Mouse (Mus musculus) 3134 (cell line): ENCODE data around the gene Thap8.
"Not testable (repeated sequence)": the region's sequence is repeated elsewhere in the genome, so short reads cannot be mapped to it uniquely, and the experiment has no call there.

Experiments
- DNase-seq: peaks from one replicate; pipeline ENCODE4 v3.0.0-alpha.2; 2011; ENCODE audit warnings: low spot score; ENCODE audit not compliant: insufficient read length; ENCODE audit errors: extremely low read depth

The Thap8 gene

GRCm38 (mm10) chr7:30279951-30280669, at the start of gene Thap8, which contains the start of gene Wdr62:
TSS of gene Thap8 (plus strand) at chr7:30280094.
TSS of gene Wdr62 (minus strand) at chr7:30280419.
- DNase-seq: peak; percentile 94

GRCm38 (mm10) chr7:30231328-30231668, 48.6 kb upstream of the Thap8 start:
- peak; percentile 21 for DNase-seq

- peak; percentile 96 for DNase-seq
These were observed 48.0 kb upstream of the Thap8 start, which contains the start of the genes Polr2i and Tbcb for GRCm38 (mm10) chr7:30231669-30232454. TSS of gene Polr2i (plus strand) at chr7:30231948. TSS of gene Tbcb (minus strand) at chr7:30232272.

GRCm38 (mm10) chr7:30232631-30233148, 47.2 kb upstream of the Thap8 start:
- no peak for DNase-seq

- no peak for DNase-seq
These were observed 46.5 kb upstream of the Thap8 start for GRCm38 (mm10) chr7:30233387-30233786.

- no peak for DNase-seq
These were observed 45.5 kb upstream of the Thap8 start for GRCm38 (mm10) chr7:30234276-30234858.

GRCm38 (mm10) chr7:30235091-30235490, 44.8 kb upstream of the Thap8 start:
- no peak for DNase-seq

GRCm38 (mm10) chr7:30235625-30236024, 44.3 kb upstream of the Thap8 start, which contains the start of gene Ovol3:
TSS of gene Ovol3 (minus strand) at chr7:30235725.
- DNase-seq: no peak

GRCm38 (mm10) chr7:30237374-30237773, 42.5 kb upstream of the Thap8 start:
- DNase-seq: not testable (repeated sequence)

- no peak for DNase-seq
These were observed 27.6 kb upstream of the Thap8 start for GRCm38 (mm10) chr7:30251956-30252954.

- no peak for DNase-seq
These were observed 14.9 kb upstream of the Thap8 start for GRCm38 (mm10) chr7:30265041-30265440.

- no peak for DNase-seq
These were observed 14.4 kb upstream of the Thap8 start for GRCm38 (mm10) chr7:30265531-30265930.

GRCm38 (mm10) chr7:30265935-30266334, 14.0 kb upstream of the Thap8 start:
- DNase-seq: no peak

GRCm38 (mm10) chr7:30266780-30267179, 13.1 kb upstream of the Thap8 start:
- no peak for DNase-seq

- no peak for DNase-seq
These were observed 10.3 kb upstream of the Thap8 start for GRCm38 (mm10) chr7:30269641-30270040.

- DNase-seq: no peak
These were observed 5.5 kb upstream of the Thap8 start for GRCm38 (mm10) chr7:30274383-30274782.

GRCm38 (mm10) chr7:30278911-30279310, 983 bp upstream of the Thap8 start:
- DNase-seq: no peak

- no peak for DNase-seq
These were observed 358 bp upstream of the Thap8 start for GRCm38 (mm10) chr7:30279536-30279935.

- peak; percentile 88 for DNase-seq
These were observed 810 bp downstream of the Thap8 start for GRCm38 (mm10) chr7:30280670-30281138.

GRCm38 (mm10) chr7:30281522-30281921, 1.6 kb downstream of the Thap8 start:
- DNase-seq: no peak
